Mouse (Mus musculus) right cerebral cortex, postnatal 25 days (tissue): Measurements from ENCODE around the gene Hes3.
A peak's percentile ranks its signal among the peaks of the same experiment; 100 is the strongest.

Source experiments
- DNase-seq: peaks from one replicate; pipeline ENCODE4 v3.0.0; 2022

Gene Hes3

DNA sequence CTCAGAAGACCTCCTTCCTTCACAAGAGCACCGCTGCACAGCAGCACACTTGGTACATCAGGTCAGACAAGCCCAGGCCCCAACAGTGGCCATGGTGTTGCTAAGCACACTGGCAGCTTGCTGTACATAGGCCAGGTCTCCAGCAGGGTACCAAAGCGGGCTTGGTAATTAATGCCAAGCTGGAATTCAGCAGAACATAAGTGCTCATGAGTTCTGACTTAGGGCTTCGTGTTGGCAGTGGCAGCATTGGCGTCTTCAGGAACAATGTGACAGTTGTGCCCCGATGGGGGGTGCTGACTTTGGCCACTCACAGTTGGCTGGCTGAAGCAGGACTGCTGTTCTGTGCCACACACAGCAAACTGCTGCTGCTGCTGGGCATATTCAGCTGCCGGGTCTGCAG lies 13.2 kb upstream of the Hes3 start:
- no peak for DNase-seq

DNA sequence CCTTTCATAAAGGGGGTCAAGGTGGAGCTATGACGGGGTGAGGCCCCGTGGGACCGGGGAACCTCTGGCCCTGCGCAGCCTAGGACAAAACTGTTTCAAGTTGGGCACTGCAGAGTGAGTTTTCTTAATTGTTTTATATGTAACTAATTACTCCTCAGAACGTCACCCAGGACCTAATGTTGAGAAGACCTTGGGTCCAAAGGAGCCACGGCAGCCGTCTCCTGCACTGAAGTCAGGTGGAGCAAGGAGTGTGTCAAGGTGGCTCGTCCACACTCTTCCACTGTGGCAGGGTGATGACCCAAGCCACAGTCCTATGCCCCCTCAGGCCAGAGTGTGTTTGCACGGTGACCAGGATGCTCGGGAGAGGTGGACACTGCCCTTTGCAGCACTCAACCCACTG lies 11.7 kb upstream of the Hes3 start:
- DNase-seq, result no peak

- DNase-seq, result no peak
Observed at GRCm38 (mm10) chr4:152302012-152302411, 10.6 kb upstream of the Hes3 start.

GRCm38 (mm10) chr4:152300375-152300774 lies 8.9 kb upstream of the Hes3 start:
- no peak for DNase-seq

- DNase-seq, result no peak
Observed at GRCm38 (mm10) chr4:152298836-152299235, 7.4 kb upstream of the Hes3 start.

DNA sequence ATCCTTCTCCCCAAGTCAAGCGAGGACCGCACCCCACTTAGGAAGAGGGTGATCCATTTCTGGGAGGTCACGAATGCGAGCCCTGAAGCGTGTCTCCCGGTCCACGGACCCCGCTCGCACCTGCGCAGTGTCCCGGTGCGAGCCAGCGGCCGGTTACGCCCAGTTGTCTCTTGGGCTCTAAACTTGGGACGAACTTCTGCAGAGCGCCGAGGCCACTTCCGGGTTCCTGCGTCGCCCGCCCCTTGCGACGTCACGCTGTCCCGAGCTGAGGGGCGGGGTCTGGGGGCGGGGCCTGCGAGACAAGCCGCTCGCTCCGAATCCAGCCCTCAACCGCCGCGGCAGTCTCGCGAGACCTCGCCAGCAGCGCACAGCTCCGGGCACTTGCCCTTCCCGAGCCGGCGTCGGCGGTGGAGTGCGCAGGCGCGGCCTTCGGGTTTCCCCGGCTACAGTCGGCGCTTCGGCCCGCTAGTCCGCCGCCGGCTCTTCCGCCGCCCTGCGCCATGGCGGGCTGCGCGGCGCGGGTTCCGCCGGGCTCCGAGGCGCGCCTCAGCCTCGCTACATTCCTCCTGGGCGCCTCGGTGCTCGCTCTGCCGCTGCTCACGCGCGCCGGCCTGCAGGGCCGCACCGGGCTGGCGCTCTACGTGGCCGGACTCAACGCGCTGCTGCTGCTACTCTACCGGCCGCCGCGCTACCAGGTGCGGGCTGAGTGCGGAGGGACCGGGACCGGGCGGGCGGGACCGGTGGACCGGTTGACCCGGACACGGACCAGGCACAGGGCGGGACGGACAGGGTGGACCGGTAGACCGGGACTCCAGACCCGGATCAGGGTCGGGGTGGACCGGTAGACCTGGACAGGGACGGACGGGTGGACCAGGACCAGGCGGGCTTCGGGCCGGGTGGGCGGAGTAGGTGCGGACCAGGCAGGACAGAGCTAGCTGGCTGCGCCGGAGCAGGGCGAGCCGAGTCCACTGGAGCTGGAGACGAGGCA lies 5.7 kb upstream of the Hes3 start, which contains the start of gene Icmt:
Icmt (plus strand) TSS at position 354 of the 988 bp plus-strand sequence.
- peak; percentile 99 for DNase-seq

DNA sequence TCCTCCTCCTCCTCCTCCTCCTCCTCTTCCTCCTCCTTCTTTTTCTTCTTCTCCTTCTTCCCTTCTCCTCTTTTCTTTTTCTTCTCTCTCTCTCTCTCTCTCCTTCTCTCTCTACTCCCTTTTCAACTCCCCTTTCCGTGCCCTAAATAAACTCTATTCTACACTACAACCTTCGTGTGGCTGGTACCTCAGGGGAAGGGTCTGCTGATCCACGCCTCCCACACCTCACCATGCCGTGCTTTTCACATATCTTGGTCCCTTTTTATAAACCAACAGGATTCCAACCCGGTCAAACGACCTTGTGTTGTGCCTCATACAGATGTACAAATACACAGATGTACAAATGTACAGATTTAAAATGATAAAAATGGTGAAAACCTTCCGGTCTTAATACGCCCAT lies 4.9 kb upstream of the Hes3 start:
- DNase-seq, result no peak

GRCm38 (mm10) chr4:152295916-152296315 lies 4.5 kb upstream of the Hes3 start:
- DNase-seq, result no peak

DNA sequence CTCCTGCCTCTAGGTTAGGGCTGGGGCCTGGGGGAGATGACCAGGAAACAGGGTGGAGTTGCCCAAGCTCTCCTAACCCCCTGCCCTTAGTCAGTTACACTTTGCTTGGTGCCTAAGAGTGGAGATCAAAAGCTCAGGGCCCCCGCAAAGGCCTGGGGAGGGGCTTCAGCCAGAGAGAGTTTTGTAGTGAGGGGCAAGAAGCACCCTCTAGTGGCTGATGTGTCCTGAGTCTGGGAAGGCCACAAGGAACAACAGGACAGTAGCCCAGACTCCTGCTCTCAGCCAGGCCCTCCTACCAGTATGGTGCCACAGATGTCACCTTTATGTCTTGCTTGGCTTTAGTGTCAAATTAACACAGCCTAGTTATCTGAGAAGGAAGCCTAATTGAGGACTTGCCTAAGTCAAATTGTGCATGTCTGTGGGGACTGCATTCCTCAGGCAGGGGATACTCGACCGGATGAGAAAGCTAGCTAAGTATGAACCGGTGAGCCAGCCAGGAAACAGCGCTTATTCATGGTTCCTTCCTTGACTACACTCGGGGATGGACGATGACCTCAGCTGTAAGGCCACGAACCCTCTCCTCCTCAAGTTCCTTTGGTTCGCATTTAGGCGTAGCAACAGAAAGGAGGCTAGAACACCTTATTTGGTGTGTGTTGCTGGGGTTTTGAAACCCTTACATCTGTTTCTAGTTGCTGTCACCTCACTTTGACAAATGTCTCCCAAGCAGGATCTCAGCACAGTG lies 2.9 kb upstream of the Hes3 start:
- no peak for DNase-seq

GRCm38 (mm10) chr4:152292102-152292765 lies 772 bp upstream of the Hes3 start:
- DNase-seq, result no peak

- no peak for DNase-seq
Observed at GRCm38 (mm10) chr4:152290991-152291390, 471 bp downstream of the Hes3 start.

DNA sequence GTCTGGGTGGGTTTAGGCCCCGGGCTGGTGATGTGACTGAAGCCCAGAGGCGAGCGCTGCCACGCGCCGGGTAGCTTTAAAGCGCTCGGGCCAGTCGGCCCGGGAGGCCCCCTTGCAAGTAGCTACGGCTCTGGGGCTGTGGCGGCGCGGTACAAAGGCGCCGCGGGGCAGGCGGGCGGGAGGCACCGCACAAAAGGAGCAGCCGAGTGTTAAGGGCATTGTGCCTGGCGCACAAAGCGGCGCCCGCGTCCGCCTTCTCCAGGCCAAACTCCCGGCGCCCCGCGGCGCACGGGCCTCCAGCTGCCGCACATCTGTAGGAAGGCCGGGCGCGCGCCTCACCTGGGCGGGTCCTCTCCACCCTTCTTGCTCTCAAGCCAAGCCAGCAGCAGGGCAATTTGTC lies 1.1 kb downstream of the Hes3 start:
- DNase-seq, result no peak

- DNase-seq, result no peak
Observed at GRCm38 (mm10) chr4:152288398-152288945, 3.0 kb downstream of the Hes3 start.

DNA sequence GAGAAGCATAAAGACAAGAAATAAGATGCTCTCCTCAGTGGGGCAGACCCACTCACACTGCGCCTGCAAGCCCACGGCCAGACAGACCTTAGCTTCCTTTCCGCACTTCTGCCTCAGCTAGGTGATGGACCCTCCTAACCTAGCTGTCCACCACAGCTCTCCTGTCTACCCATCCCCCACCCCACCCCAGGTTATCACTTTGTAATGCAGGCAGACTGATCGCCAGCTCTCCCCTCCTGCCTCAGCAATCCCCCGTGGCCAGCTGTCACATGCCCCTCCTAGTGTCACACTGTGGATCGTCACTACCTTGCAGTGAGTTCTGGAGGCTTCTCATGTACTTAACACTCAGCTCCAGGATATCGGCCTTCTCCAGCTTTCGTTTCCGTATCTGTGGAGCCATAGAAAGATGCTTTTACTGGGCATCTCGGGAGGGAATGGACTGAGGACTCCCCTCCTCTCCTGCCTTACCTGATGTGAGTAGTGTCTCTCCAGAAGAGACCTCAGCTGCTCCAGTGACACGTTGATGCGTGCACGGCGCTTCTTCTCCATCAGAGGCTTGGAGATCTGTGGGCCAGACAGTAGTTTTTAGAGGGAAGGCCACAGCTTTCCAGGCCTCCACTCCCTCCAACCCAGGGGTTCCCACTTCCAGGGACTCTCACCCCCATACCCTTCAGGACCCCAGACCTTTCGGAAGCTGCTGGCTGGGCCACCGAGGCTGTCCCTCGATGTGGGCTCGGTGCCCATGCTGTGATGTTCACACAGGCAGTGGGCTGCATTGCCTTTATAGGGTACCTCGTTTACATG lies 3.9 kb downstream of the Hes3 start:
- no peak for DNase-seq

- DNase-seq, result no peak
Observed at GRCm38 (mm10) chr4:152286887-152287286, 4.6 kb downstream of the Hes3 start.

DNA sequence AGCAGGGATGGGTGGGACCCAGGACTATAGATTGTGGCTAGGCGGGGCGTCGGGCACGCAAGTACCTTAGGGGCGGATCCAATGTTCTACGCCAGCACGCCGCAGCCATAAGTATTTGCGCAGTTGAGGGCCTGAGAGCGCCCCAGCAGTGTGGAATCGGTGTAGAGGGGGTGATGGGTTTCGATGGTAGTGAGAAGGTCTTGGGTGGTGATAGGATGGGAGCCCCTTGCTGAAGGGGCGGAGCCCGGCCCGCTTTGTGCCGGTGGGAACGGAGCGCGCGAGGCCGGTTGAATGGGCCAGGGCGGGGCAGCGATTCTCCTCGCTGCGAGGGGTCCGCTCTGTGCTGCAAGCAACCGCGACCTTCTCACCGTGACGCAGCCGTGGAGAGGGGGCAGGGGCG lies 5.3 kb downstream of the Hes3 start:
- peak; percentile 43 for DNase-seq

- no peak for DNase-seq
Observed at GRCm38 (mm10) chr4:152285505-152285904, 6.0 kb downstream of the Hes3 start.

DNA sequence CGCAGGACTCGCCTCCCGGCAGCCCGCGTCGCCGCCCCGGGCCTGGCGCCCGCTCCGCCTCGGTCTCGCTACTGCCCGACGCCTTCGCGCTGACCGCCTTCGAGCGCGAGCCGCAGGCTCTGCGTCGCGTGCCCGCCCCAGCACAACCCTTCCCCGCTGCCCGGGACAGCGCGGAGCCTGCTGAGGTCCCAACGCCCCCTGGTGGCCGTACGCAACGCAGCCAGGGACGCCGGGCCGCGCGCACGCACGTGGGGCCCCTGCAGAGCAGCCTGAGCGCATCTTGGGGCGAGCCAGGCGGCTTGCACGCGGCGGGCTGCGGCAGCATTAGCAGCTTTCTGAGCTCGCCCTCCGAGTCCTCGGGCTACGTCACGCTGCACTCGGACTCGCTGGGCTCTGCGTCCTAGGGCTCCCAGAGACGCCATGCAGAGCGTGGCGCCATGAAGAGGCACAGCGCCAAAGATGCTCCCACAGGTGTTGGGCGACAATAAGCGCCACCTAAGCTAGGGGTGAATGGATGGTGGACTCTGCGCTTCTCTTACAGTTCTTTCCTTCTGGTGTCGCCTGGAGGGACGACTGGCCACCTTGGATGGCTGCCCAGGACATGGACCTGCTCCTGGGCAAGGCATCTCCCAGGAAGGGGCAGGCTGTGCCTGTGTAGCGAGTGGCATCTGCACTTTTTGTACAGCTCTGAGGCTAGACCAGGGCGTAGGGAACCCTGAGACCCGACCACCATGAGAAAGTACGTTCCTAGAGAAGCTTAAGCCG lies 8.1 kb downstream of the Hes3 start:
- peak; percentile 86 for DNase-seq

- no peak for DNase-seq
Observed at GRCm38 (mm10) chr4:152282721-152283120, 8.7 kb downstream of the Hes3 start.

GRCm38 (mm10) chr4:152281601-152282000 lies 9.9 kb downstream of the Hes3 start:
- no peak for DNase-seq

DNA sequence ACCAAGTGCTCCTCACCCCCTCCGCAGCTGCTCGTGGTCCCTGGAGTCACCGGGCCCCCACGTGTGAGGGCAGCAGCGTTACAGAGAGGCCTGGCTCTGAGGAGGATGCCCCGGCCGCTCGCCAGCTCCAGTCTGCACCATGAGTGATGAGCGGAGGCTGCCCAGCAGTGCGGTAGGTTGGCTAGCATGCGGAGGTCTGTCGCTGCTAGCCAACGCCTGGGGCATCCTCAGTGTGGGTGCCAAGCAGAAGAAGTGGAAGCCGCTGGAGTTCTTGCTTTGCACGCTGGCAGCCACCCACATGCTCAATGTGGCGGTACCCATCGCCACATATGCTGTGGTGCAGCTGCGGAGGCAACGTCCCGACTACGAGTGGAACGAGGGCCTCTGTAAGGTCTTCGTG lies 12.5 kb downstream of the Hes3 start:
- DNase-seq, result peak; percentile 39
